Mouse (Mus musculus) neural tube, embryonic 11.5 days (tissue): ENCODE data around the gene Tnfsf4. TPM values are rescaled to one million over a fixed set of nuclear protein-coding genes. Genes with fewer than 3 reads are reported as not detected.

Experiments
- ATAC-seq: fragments of 200-750 bp; cut with Nextera tagmentation; 2 replicates; pipeline ENCODE4 v1.8.0; 2017; ENCODE audit warnings: moderate number of reproducible peaks, mild to moderate bottlenecking, moderate TSS enrichment, moderate library complexity; ENCODE audit not compliant: insufficient read depth, low FRiP score, low TSS enrichment
- DNase-seq: peaks from one replicate; pipeline ENCODE4 v3.0.0-alpha.2; 2015; ENCODE audit warnings: low spot score
- H3K27ac ChIP-seq: fragments of 300-500 bp; sonication (generic); 2 replicates; pipeline ENCODE4 v1.5.1; 2014; ENCODE audit warnings: low read depth, mild to moderate bottlenecking, low read length
- H3K27me3 ChIP-seq: fragments of 300-500 bp; sonication (generic); 2 replicates; pipeline ENCODE4 v1.6.1; 2014; ENCODE audit warnings: mild to moderate bottlenecking, low read length, mixed read lengths; ENCODE audit not compliant: control insufficient read depth, insufficient read depth
- H3K36me3 ChIP-seq: fragments of 300-500 bp; sonication (generic); 2 replicates; pipeline ENCODE4 v1.6.1; 2014; ENCODE audit warnings: mild to moderate bottlenecking, low read length, moderate library complexity, mixed read lengths; ENCODE audit not compliant: control insufficient read depth, insufficient read depth
- H3K4me1 ChIP-seq: fragments of 300-500 bp; sonication (generic); 2 replicates; pipeline ENCODE4 v1.6.1; 2014; ENCODE audit warnings: low read length, mixed read lengths; ENCODE audit not compliant: control insufficient read depth, insufficient read depth
- H3K4me2 ChIP-seq: fragments of 300-500 bp; sonication (generic); 2 replicates; pipeline ENCODE4 v1.6.1; 2014; ENCODE audit warnings: low read depth, mild to moderate bottlenecking, moderate library complexity
- H3K4me3 ChIP-seq: fragments of 300-500 bp; sonication (generic); 2 replicates; pipeline ENCODE4 v1.5.1; 2014; ENCODE audit warnings: low read depth, low read length
- H3K9ac ChIP-seq: fragments of 300-500 bp; sonication (generic); 2 replicates; pipeline ENCODE4 v1.6.1; 2014; ENCODE audit warnings: mild to moderate bottlenecking, low read length
- H3K9me3 ChIP-seq: fragments of 300-500 bp; sonication (generic); 2 replicates; pipeline ENCODE4 v1.6.1; 2016; ENCODE audit warnings: low read length; ENCODE audit not compliant: control insufficient read depth
- WGBS: fragments of 180-500 bp; shearing (Covaris S2); extraction: QIAGEN DNeasy Blood & Tissue Kit; methylation state at CpG from one replicate; pipeline ENCODE4 v1.1.7; 2014; 5-methylcytosine and 5-hydroxymethylcytosine counted together
- polyA plus RNA-seq: library from polyadenylated mRNA; unstranded; fragments of >200 nt; fragmentation: Nextera tagmentation; extraction: Ambion mirVana; gene quantifications from 2 replicates; pipeline ENCODE4 v1.2.1, GENCODE M21; 2014

Tnfsf4 gene
- polyA plus RNA-seq, 1 experiment from 2014 or later, result not detected

- H3K27me3 ChIP-seq, result no peaks in the 10 kb centered on the region
- ATAC-seq (no peak), DNase-seq (no peak)
- no peak overlapping the region for H3K9ac ChIP-seq
- no peak overlapping the region for H3K27ac ChIP-seq
- no peaks in the 10 kb centered on the region for H3K4me1 ChIP-seq
- H3K9me3 ChIP-seq, result no peaks in the 10 kb centered on the region
- no peak overlapping the region for H3K4me2 ChIP-seq
- no peaks in the 10 kb centered on the region for H3K36me3 ChIP-seq
- 85% methylated on average over 1 of the region's 1 CpGs for WGBS
- no peak overlapping the region for H3K4me3 ChIP-seq
Observed at GRCm38 (mm10) chr1:161427057-161427311, 31.8 kb downstream of the Tnfsf4 start.

- DNase-seq (no peak), ATAC-seq (no peak)
- H3K9ac ChIP-seq, result no peak overlapping the region
- WGBS, result 76% methylated on average over 2 of the region's 2 CpGs
- H3K36me3 ChIP-seq, result no peaks in the 10 kb centered on the region
- no peaks in the 10 kb centered on the region for H3K9me3 ChIP-seq
- no peaks in the 10 kb centered on the region for H3K4me1 ChIP-seq
- no peak overlapping the region for H3K4me3 ChIP-seq
- no peak overlapping the region for H3K27ac ChIP-seq
- H3K4me2 ChIP-seq, result no peak overlapping the region
- no peaks in the 10 kb centered on the region for H3K27me3 ChIP-seq
Observed at GRCm38 (mm10) chr1:161435781-161436180, 40.6 kb downstream of the Tnfsf4 start.

- Histone ChIP-seq H3K4me1 (no peaks in the 10 kb centered on the region), H3K4me3 (no peak overlapping the region), H3K4me2 (no peak overlapping the region), H3K9ac (no peak overlapping the region), H3K27me3 (no peaks in the 10 kb centered on the region), H3K9me3 (no peaks in the 10 kb centered on the region), H3K36me3 (no peaks in the 10 kb centered on the region), H3K27ac (no peak overlapping the region)
- 90% methylated on average over 6 of the region's 6 CpGs for WGBS
- ATAC-seq (no peak), DNase-seq (no peak)
Observed at GRCm38 (mm10) chr1:161436503-161436902, 41.3 kb downstream of the Tnfsf4 start.

- Histone ChIP-seq H3K4me1 (no peaks in the 10 kb centered on the region), H3K27ac (no peak overlapping the region), H3K4me3 (no peak overlapping the region), H3K9me3 (no peaks in the 10 kb centered on the region), H3K9ac (no peak overlapping the region), H3K4me2 (no peak overlapping the region), H3K36me3 (no peaks in the 10 kb centered on the region), H3K27me3 (no peaks in the 10 kb centered on the region)
- 67% methylated on average over 7 of the region's 7 CpGs for WGBS
- DNase-seq, result no peak
- ATAC-seq, result no peak
Observed at GRCm38 (mm10) chr1:161444858-161445257, 49.6 kb downstream of the Tnfsf4 start.

- Histone ChIP-seq H3K27ac (no peak overlapping the region), H3K27me3 (no peaks in the 10 kb centered on the region), H3K4me2 (no peak overlapping the region), H3K9ac (no peak overlapping the region), H3K36me3 (no peaks in the 10 kb centered on the region), H3K4me3 (no peak overlapping the region), H3K4me1 (no peaks in the 10 kb centered on the region), H3K9me3 (no peaks in the 10 kb centered on the region)
- 62% methylated on average over 3 of the region's 3 CpGs for WGBS
- ATAC-seq (no peak), DNase-seq (no peak)
Observed at GRCm38 (mm10) chr1:161451683-161452245, 56.6 kb downstream of the Tnfsf4 start.

- Histone ChIP-seq H3K36me3 (no peaks in the 10 kb centered on the region), H3K4me1 (no peaks in the 10 kb centered on the region), H3K4me3 (no peak overlapping the region), H3K27ac (no peak overlapping the region), H3K4me2 (no peak overlapping the region), H3K27me3 (no peaks in the 10 kb centered on the region), H3K9ac (no peak overlapping the region), H3K9me3 (no peaks in the 10 kb centered on the region)
- DNase-seq, result no peak
- ATAC-seq, result no peak
- WGBS, result 85% methylated on average over 1 of the region's 1 CpGs
Observed at GRCm38 (mm10) chr1:161452250-161452649, 57.0 kb downstream of the Tnfsf4 start.

- no peak for DNase-seq
- H3K27me3 ChIP-seq, result no peaks in the 10 kb centered on the region
- 62% methylated on average over 2 of the region's 2 CpGs for WGBS
Observed at GRCm38 (mm10) chr1:161463388-161464085, 68.3 kb downstream of the Tnfsf4 start.

More at GRCm38 (mm10) chr1:161463388-161464085, 68.3 kb downstream of the Tnfsf4 start:
- Histone ChIP-seq H3K4me1 (no peaks in the 10 kb centered on the region), H3K4me3 (no peak overlapping the region), H3K9ac (no peak overlapping the region), H3K27ac (no peak overlapping the region), H3K9me3 (no peaks in the 10 kb centered on the region), H3K4me2 (no peak overlapping the region), H3K36me3 (no peaks in the 10 kb centered on the region)
- ATAC-seq, result no peak

Other genes starting within 250 kb of the Tnfsf4 start
- not detected in 2 replicates for gene Tex50, start 236.1 kb upstream of the Tnfsf4 start, polyA plus RNA-seq
- 457 and 477 TPM in 2 replicates for gene Prdx6, start 144.2 kb upstream of the Tnfsf4 start, polyA plus RNA-seq
- gene Tnfsf18, start 99.2 kb downstream of the Tnfsf4 start, polyA plus RNA-seq, result not detected in 2 replicates